Mouse (Mus musculus) adrenal gland, postnatal 0 days (tissue): ENCODE results near the gene Dynlt1a. TPM values are rescaled to one million over a fixed set of nuclear protein-coding genes. Genes with fewer than 3 reads are reported as not detected.

ENCODE experiments used
- polyA plus RNA-seq: library from polyadenylated mRNA; unstranded; fragments of >200 nt; fragmentation: Nextera tagmentation; extraction: Ambion mirVana; gene quantifications from 2 replicates; pipeline ENCODE4 v1.2.1, GENCODE M21; 2015

Gene Dynlt1a
- polyA plus RNA-seq, result 14.3 and 19.2 TPM in 2 replicates

GRCm38 (mm10) chr17:6317339-6317985 is at the start of gene Dynlt1a:
Gene Dynlt1a (minus strand): TSS chr17:6317500.

GRCm38 (mm10) chr17:6256400-6257069 is 60.8 kb downstream of the Dynlt1a start, which contains the start of gene Tmem181a:
Gene Tmem181a (plus strand): TSS chr17:6256860.

Other genes starting within 250 kb of the Dynlt1a start
- gene Serac1, start 237.8 kb downstream of the Dynlt1a start, polyA plus RNA-seq, result 2.4 and 2.5 TPM in 2 replicates
- 201 and 234 TPM in 2 replicates for gene Gtf2h5, start 237.7 kb downstream of the Dynlt1a start, polyA plus RNA-seq
- 36.0 and 47.6 TPM in 2 replicates for gene Tulp4, start 211.1 kb downstream of the Dynlt1a start, polyA plus RNA-seq
- gene Tmem181a, start 60.6 kb downstream of the Dynlt1a start, polyA plus RNA-seq, result 14.4 and 19.5 TPM in 2 replicates
- 1,331 and 1,614 TPM in 2 replicates for gene Dynlt1b, start 112.6 kb upstream of the Dynlt1a start, polyA plus RNA-seq